ENCODE assay signal across 20 mouse cellular contexts in the genomic region with DNA sequence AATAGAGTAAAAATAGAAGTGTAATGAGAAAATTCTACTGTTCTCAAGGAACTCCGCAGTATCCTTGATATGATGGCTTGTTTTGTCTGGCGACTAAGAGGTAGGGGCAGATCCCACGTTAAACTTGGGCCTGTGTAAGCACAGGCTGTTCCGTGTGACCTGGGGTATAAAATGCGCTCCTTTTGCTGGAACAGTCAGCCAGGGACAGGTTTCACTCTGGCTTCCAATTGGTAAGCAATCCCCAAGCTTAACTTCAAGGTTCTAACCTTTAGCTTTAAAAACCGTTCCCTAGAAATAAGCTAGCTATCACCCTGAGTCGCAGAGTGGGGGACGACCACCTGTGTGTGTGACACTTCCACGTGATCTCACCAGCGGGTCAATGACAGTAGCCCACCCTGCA.
"Had no signal": no experiment of that assay in that cellular context is flagged by ENCODE, and none has a peak within 500 bp of the region (broad histone marks: within the 10 kb centered on the region; RNA-seq: fewer than 3 reads in every experiment).

No protein-coding gene starts in this region.

- H3K4me3 ChIP-seq: midbrain, embryonic 10.5 days; myocyte; neural tube, embryonic 13.5 days; neural tube, embryonic 15.5 days; stomach, embryonic 15.5 days had no signal

- H3K4me2 ChIP-seq: lung, embryonic 14.5 days; neural tube, embryonic 13.5 days; neural tube, embryonic 15.5 days; stomach, embryonic 15.5 days had no signal

- ATAC-seq: midbrain, embryonic 16.5 days had no signal

- H3K9me3 ChIP-seq: midbrain, embryonic 10.5 days; neural tube, embryonic 13.5 days; neural tube, embryonic 15.5 days; stomach, embryonic 15.5 days had no signal

- H3K9ac ChIP-seq: liver, embryonic 14.5 days; lung, embryonic 14.5 days; neural tube, embryonic 13.5 days; neural tube, embryonic 15.5 days; stomach, embryonic 15.5 days had no signal

- H3K4me1 ChIP-seq: midbrain, embryonic 10.5 days; neural tube, embryonic 13.5 days; neural tube, embryonic 15.5 days; stomach, embryonic 15.5 days had no signal

- H3K27me3 ChIP-seq: neural tube, embryonic 13.5 days; neural tube, embryonic 15.5 days; stomach, embryonic 15.5 days had no signal

- H3K36me3 ChIP-seq: midbrain, embryonic 10.5 days; neural tube, embryonic 13.5 days; neural tube, embryonic 15.5 days; stomach, embryonic 15.5 days had no signal

- DNase-seq: lung, adult 18-20 months; lung, embryonic 14.5 days; lung, postnatal 10 days; lung, postnatal 4 days; midbrain, embryonic 14.5 days; retina, postnatal 1 day; right cerebral cortex, adult 18-20 months; right cerebral cortex, postnatal 25 days; right cerebral cortex, postnatal 4 days; thymus, adult 2 months; thymus, postnatal 25 days; thymus, postnatal 4 days had no signal

- H3K27ac ChIP-seq: liver, embryonic 14.5 days; midbrain, embryonic 10.5 days; neural tube, embryonic 13.5 days; neural tube, embryonic 15.5 days; stomach, embryonic 15.5 days; stomach, postnatal 0 days had no signal
